Mouse (Mus musculus): ENCODE measurements around the gene Map1lc3b.

Map1lc3b gene

GRCm38 (mm10) chr8:121603801-121604200 lies 13.6 kb downstream of the Map1lc3b start:
- DNase-seq (ENCODE audit: low read depth, low spot score) = no peak

DNA sequence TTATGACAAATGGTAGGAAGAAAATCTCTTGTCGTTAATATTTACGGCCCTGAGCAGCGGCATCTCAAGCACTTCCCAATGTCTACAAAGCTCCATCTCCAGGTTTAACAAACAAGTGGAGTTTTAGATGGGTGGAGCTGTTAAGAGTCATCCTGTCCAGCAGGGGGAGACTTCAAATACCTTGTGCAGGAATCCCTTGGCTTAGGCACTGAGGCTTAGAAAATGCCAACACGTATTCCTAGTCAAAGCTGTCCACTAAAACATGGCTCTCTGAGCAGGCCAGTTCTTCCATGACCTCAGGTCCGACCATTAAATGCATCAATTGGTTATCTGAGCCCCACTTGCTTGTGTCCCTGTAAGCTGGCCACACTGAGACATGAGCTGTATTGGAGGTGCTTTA lies 17.5 kb downstream of the Map1lc3b start:
- DNase-seq (ENCODE audit: low read depth, low spot score) = peak; percentile 20

DNA sequence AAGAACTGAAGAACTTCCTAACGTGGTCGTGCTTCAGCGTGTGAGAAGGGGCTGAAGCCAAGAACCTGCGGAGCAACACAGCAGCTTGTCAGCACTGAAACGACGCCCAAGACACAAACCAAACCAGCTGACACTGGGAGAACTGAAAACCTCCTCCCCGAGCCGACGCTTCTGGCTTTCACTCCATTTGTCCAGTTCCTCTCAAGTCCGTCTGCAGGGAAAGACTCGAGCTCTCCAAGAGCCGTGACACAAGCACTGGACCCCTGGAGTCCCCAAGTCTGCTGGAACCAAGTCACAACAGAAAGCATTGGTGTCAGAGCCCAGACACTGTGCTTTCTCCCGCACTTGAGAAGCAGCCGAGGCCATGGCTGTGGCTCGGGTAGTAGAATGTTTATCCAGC lies 19.1 kb downstream of the Map1lc3b start:
- no peak for DNase-seq (ENCODE audit: low read depth, low spot score)

DNA sequence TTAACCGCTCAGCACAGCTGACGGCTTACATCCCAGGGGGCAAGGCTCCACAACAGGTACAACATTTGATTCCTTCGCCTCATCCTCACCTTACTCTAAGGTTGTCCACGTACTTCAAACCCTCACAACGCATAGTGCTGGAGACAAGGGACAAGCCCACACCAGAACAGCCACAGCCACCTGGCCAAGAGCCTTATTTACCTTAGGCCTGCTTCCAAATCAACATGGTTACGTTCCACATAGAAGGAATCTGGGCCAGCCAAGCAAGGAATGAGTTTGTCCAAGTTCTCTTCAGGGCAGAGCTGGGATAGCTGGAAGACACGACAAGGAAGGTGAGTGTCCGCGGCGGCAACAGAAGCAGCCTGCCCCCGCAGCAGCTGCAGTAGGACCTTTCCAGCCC lies 19.8 kb downstream of the Map1lc3b start:
- no peak for DNase-seq (ENCODE audit: low read depth, low spot score)

- DNase-seq (ENCODE audit: low read depth, low spot score) = no peak
Measured at GRCm38 (mm10) chr8:121613419-121613818, 23.3 kb downstream of the Map1lc3b start.

DNA sequence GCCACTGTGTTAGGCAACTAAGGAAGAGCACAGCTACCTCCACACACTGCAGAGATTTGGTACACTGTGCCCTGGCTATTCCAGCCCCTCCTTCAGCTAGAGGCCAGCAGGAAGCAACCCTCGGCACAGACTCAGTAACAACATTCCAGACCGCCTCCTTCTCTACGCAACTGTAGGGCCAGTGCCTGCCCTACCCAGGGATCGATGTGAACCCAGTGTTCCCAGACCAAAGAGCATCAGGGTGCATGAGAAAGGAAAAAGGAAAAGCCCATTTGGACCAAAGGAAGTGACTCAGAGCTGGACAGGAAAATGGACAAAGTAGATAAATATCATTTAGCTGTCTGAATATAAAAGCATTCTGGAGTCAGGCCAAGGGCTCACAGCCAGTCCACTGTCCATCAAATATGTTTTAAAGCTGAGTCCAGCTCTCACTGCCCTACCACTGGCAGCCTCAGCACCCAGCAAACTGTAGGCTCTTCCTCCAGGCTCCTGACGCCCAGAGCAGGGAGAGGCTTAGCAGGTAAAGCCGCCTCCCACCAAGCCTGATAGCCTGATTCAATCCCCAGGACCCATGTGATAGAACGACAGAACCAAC lies 29.3 kb downstream of the Map1lc3b start:
- DNase-seq (ENCODE audit: low read depth, low spot score) = peak; percentile 63

DNA sequence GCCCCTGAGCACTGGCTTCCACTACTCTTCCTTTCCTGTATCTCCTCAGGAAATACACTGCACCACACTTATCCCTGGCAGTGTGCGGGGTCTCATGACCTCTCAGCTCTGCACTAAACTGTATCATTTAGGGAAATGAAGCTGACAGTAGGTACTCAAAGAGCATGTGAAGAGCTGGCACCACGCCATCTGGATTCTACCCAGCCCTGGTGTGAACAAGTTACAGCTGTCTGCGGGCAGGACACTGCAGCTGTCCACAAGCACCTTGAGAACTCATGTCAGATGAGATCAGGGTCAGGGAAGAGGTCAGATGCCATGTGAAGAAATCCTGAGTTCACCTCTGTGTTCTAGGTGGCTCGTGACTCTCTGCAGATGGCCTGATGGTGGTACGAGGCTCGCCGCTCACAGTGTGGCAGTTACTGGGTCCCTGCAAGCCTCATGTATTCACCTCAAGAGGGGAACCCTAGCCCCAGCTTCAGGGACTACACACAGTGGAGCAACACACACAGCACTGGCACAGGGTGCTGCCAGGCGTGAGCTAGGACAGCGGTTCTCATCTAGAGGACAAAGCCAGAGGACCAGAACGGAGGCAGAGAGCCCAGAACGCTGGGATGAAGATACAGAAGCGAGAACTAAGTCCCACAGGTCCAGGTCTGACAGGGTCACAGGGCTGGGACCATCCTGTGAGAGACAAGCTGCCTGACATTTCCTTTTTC lies 30.8 kb downstream of the Map1lc3b start:
- no peak for DNase-seq (ENCODE audit: low read depth, low spot score)

DNA sequence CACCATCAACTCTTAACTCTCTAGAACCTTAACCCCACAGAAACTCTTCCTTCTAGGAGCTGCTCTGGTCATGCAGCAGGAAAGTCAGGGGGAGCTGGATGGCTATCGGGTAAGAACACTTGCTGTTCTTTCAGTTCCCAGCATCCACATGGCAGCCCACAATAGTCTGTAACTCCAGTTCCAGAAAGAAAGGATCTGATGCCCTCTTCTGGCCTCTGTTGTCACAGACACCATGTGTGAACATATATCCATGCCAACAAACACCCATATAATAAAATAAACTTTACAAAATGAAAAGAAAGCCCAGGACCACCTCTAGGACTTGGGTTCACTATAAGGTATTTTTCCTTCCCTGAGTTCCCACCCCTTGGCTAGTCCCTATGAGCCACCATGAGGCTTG lies 31.7 kb downstream of the Map1lc3b start:
- DNase-seq (ENCODE audit: low read depth, low spot score) = peak; percentile 21

- no peak for DNase-seq (ENCODE audit: low read depth, low spot score)
Measured at GRCm38 (mm10) chr8:121623043-121623442, 32.9 kb downstream of the Map1lc3b start.

DNA sequence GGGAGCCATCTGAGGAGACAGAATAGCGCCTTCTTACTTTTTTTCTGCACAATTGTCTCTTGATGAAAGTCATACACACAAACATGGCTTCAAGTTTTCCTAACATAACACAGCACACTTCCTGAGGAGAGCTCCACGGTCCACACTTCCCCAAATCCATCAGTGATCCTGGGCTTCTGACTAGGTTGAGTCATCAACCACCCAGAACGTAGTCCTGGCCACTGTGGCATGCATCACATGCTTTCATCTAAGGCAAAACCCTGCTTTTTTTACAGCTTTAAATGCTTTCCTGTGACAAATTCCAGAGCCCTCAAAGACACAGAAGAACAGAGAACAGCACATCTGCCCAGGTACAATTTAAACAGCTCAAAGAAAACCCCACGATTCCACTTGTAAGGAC lies 38.5 kb downstream of the Map1lc3b start:
- DNase-seq (ENCODE audit: low read depth, low spot score) = peak; percentile 62

DNA sequence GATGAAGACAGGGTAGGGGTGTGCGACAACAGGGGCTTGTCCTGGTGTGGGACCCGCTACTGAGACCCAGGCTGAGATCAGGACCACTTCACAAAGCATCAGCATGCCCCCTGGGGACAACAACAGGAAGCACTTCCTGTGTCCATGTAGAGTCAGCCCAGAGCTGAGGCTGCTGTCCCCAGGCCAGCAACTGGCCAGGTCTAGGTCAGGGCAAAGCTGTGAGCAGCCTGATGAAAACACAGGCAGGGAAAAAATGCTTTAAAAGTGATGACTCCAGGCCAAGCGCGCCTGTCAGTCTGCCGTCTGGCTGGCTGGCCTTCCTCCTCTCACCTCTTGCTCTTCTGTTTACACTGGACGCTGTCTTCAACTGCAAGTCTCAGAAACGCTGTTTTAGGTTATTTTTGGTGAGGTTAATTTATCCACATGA lies 41.5 kb downstream of the Map1lc3b start:
- DNase-seq (ENCODE audit: low read depth, low spot score) = peak; percentile 74

DNA sequence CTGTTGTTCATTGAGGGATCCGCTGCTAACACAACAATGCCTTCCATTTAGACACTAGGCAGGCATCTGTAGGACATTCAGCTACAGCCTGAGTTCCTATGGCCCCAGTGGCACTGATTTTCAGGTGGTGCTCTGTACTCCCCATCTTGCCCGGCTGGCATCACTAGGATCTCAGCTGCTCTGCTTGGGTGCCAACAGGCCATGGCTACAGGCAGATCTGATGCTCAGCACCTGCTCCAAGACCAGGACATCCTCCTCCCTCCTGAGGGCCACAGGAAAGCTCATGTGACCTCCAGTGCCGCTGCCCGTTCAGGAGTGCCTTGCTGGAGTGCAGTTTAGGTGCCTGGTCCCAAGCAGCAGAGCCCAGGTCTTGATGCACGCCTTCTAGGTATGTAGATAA lies 42.2 kb downstream of the Map1lc3b start:
- DNase-seq (ENCODE audit: low read depth, low spot score) = no peak

GRCm38 (mm10) chr8:121635534-121635933 lies 45.4 kb downstream of the Map1lc3b start:
- peak; percentile 13 for DNase-seq (ENCODE audit: low read depth, low spot score)

DNA sequence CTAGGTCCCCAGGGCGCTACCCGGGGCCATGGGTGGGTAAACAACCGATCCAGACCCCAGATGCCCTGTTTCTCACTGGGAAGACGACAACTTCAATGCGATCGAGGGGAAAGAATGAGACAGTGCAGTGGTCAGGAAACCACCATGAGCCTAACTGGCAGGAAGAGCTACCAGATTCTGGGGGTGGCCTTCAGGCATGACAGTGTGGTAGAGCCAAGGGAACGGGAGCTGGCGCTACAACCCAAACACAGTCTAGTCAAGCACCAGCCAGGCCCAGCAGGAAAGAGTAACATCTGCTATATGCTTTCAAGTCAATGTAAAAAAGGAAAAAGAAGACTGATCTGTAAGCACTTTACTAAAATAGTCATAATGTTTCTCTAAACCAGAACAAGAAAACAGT lies 46.0 kb downstream of the Map1lc3b start:
- no peak for DNase-seq (ENCODE audit: low read depth, low spot score)

DNA sequence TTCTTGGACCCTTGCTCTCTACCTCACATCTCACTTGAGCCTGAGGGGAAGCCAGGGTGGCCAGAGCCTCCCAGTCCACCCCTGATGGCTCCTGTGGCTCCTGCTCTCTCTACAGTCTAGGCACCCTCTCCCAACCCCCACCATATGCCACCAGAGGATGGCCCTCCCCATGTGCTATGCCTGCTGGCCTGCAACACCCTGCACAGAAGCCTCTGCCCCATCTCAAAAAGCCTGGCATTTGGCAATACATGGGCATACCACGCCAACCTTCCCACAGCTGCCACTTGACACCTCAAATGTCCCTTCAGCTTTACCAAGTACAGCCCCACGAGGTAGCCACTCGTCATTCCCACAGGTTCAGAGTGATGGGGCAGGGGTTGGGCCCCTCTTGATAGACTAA lies 52.6 kb downstream of the Map1lc3b start:
- DNase-seq (ENCODE audit: low read depth, low spot score) = no peak

DNA sequence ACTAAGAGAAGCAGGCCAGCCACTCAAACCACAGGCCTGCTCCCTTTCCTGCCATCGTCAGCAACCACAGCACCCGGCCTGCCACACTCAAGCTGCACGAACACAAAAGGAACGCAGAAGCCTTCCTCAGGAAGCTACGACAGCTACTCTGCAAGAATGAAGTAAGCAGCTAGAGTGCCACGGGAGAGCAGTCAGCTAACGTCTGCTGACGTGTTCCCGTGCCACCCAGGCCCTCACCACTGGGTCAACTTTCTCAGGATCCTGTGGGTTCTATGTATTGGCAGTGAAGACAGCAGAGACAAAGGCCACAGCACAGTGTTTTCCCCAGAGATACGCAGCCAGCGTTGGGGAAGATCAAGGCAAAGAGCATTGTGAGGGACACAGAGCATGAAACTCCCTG lies 53.2 kb downstream of the Map1lc3b start:
- no peak for DNase-seq (ENCODE audit: low read depth, low spot score)

GRCm38 (mm10) chr8:121647511-121648215 lies 57.5 kb downstream of the Map1lc3b start:
- peak; percentile 28 for DNase-seq (ENCODE audit: low read depth, low spot score)

Data from 3T3-L1 (cell line).